Mouse (Mus musculus) pancreas, adult 10 weeks (tissue): ENCODE data around the gene Ttyh2. TPM values are rescaled to one million over a fixed set of nuclear protein-coding genes. Genes with fewer than 3 reads are reported as not detected.

Experiments
- polyA plus RNA-seq: library from polyadenylated mRNA; stranded (reverse); fragments of 350-450 nt; fragmentation: Illumina TruSeq; extraction: RNeasy Lipid Tissue Mini Kit (QIAGEN cat#74804); gene quantifications from one replicate; pipeline ENCODE4 v1.2.3, GENCODE M21; 2015; ENCODE audit warnings: low read depth, low replicate concordance; ENCODE audit not compliant: insufficient read depth

Ttyh2 gene
- 3.2 TPM for polyA plus RNA-seq

GRCm38 (mm10) chr11:114675341-114675825, at the start of gene Ttyh2:
Gene Ttyh2, plus strand, starts transcription at chr11:114675431.

GRCm38 (mm10) chr11:114668301-114668710, 6.9 kb upstream of the Ttyh2 start, which contains the start of gene Rpl38:
Gene Rpl38, plus strand, starts transcription at chr11:114668524.

GRCm38 (mm10) chr11:114726965-114727825, 52.0 kb downstream of the Ttyh2 start, which contains the start of gene Dnaic2:
Gene Dnaic2, plus strand, starts transcription at chr11:114727408.

GRCm38 (mm10) chr11:114764820-114765818, 89.9 kb downstream of the Ttyh2 start, which contains the start of gene Kif19a:
Gene Kif19a, plus strand, starts transcription at chr11:114765388.

Other genes starting within 250 kb of the Ttyh2 start
- 994 TPM for gene Rpl38, start 6.9 kb upstream of the Ttyh2 start, polyA plus RNA-seq
- gene Dnaic2, start 52.0 kb downstream of the Ttyh2 start, polyA plus RNA-seq, result not detected
- gene Kif19a, start 90.0 kb downstream of the Ttyh2 start, polyA plus RNA-seq, result 4.7 TPM
- gene Btbd17, start 120.5 kb downstream of the Ttyh2 start, polyA plus RNA-seq, result not detected
- gene Gpr142, start 123.5 kb downstream of the Ttyh2 start, polyA plus RNA-seq, result 1.8 TPM
- 3.3 TPM for gene Gprc5c, start 175.7 kb downstream of the Ttyh2 start, polyA plus RNA-seq
- 0.55 TPM for gene Cd300a, start 214.6 kb downstream of the Ttyh2 start, polyA plus RNA-seq